Mouse (Mus musculus) heart, postnatal 0 days (tissue): Measurements from ENCODE around the gene Snrpn. TPM values are rescaled to one million over a fixed set of nuclear protein-coding genes. Genes with fewer than 3 reads are reported as not detected.
A peak's percentile ranks its signal among the peaks of the same experiment; 100 is the strongest.

Experiments used
- ATAC-seq: fragments of 200-750 bp; cut with Nextera tagmentation; 2 replicates; pipeline ENCODE4 v1.8.0; 2017; ENCODE audit warnings: low read depth, moderate number of reproducible peaks, moderate library complexity; ENCODE audit not compliant: insufficient read depth
- DNase-seq: peaks from one replicate; pipeline ENCODE4 v3.0.0-alpha.2; 2016; ENCODE audit warnings: low spot score
- H3K27ac ChIP-seq: fragments of 300-500 bp; sonication (generic); 2 replicates; pipeline ENCODE4 v1.5.1; 2014; ENCODE audit warnings: low read depth, mild to moderate bottlenecking
- H3K27me3 ChIP-seq: fragments of 300-500 bp; sonication (generic); 2 replicates; pipeline ENCODE4 v1.6.1; 2014; ENCODE audit warnings: low read length, mixed read lengths; ENCODE audit not compliant: control insufficient read depth, insufficient read depth
- H3K36me3 ChIP-seq: fragments of 300-500 bp; sonication (generic); replicated peaks from 2 replicates; pipeline ENCODE4 v1.6.1; 2014; ENCODE audit warnings: low read length, mixed read lengths; ENCODE audit not compliant: control insufficient read depth, insufficient read depth
- H3K4me1 ChIP-seq: fragments of 300-500 bp; sonication (generic); 2 replicates; pipeline ENCODE4 v1.6.1; 2014; ENCODE audit warnings: antibody characterized with exemption; ENCODE audit not compliant: control insufficient read depth, insufficient read depth
- H3K4me2 ChIP-seq: fragments of 300-500 bp; sonication (generic); 2 replicates; pipeline ENCODE4 v1.6.1; 2014; ENCODE audit warnings: low read depth, mild to moderate bottlenecking, low read length, moderate library complexity
- H3K4me3 ChIP-seq: fragments of 300-500 bp; sonication (generic); 2 replicates; pipeline ENCODE4 v1.5.1; 2014; ENCODE audit warnings: low read depth, low read length
- H3K9ac ChIP-seq: fragments of 300-500 bp; sonication (generic); replicated peaks from 2 replicates; pipeline ENCODE4 v1.6.1; 2014; ENCODE audit warnings: low read depth, low read length, mixed read lengths
- H3K9me3 ChIP-seq: fragments of 300-500 bp; sonication (generic); replicated peaks from 2 replicates; pipeline ENCODE4 v1.6.1; 2016; ENCODE audit warnings: low read length; ENCODE audit not compliant: control insufficient read depth
- CTCF ChIP-seq: IDR thresholded peaks from 2 replicates; pipeline ENCODE4 v1.5.1; 2016; ENCODE audit warnings: antibody characterized with exemption, control low read depth, low read depth
- EP300 ChIP-seq: IDR thresholded peaks from 2 replicates; pipeline ENCODE4 v1.6.1; 2016; ENCODE audit warnings: antibody characterized with exemption, low read depth
- WGBS: fragments of 180-500 bp; shearing (Covaris S2); extraction: QIAGEN DNeasy Blood & Tissue Kit; methylation state at CpG from one replicate; pipeline ENCODE4 v1.1.7; 2014; 5-methylcytosine and 5-hydroxymethylcytosine counted together
- polyA plus RNA-seq: library from polyadenylated mRNA; unstranded; fragments of >200 nt; fragmentation: Nextera tagmentation; extraction: Ambion mirVana; gene quantifications from 2 replicates; pipeline ENCODE4 v1.2.1, GENCODE M21; 2015
- total RNA-seq: library from RNA; depleted of rRNA; stranded (reverse); fragments of >200 nt; gene quantifications from 2 replicates; pipeline ENCODE4 v1.2.3, GENCODE M21; 2014; ENCODE audit warnings: low replicate concordance; rRNA removed

Gene Snrpn
- total and polyA plus RNA-seq, 2 experiments from 2014 or later, result 25.5 to 71.8 TPM

GRCm38 (mm10) chr7:60006262-60006661 lies 133.8 kb downstream of the Snrpn start:
- TF ChIP-seq EP300 (no peak), CTCF (no peak)
- DNase-seq, result no peak
- Histone ChIP-seq H3K4me2 (no peak overlapping the region), H3K27ac (no peak overlapping the region), H3K36me3 (no peaks in the 10 kb centered on the region), H3K4me3 (no peak overlapping the region), H3K4me1 (no peaks in the 10 kb centered on the region), H3K9me3 (no peaks in the 10 kb centered on the region), H3K9ac (no peak overlapping the region), H3K27me3 (no peaks in the 10 kb centered on the region)
- ATAC-seq, result no peak
- WGBS, result 43% methylated on average over 2 of the region's 2 CpGs

GRCm38 (mm10) chr7:60004606-60005330 lies 135.3 kb downstream of the Snrpn start, which contains the start of the genes Snurf and Gm38393:
TSS of gene Snurf (minus strand) at chr7:60005049.
TSS of gene Gm38393 (minus strand) at chr7:60005064.
- ATAC-seq (peak; percentile 72; the same call in 1 of the 2 replicates), DNase-seq (peak; percentile 43)
- Histone ChIP-seq H3K4me3 (peak within 1 kb of the TSS; percentile 56), H3K36me3 (no peaks in the 10 kb centered on the region), H3K4me1 (no peaks in the 10 kb centered on the region), H3K9me3 (no peaks in the 10 kb centered on the region), H3K4me2 (peak within 1 kb of the TSS; percentile 65), H3K27ac (peak within 1 kb of the TSS; percentile 52), H3K9ac (peak within 1 kb of the TSS; percentile 54), H3K27me3 (no peaks in the 10 kb centered on the region)
- 44% methylated on average over 30 of the region's 30 CpGs for WGBS
- TF ChIP-seq CTCF (no peak), EP300 (no peak)

GRCm38 (mm10) chr7:60003921-60004605 lies 136.0 kb downstream of the Snrpn start:
- H3K27me3 ChIP-seq, result no peaks in the 10 kb centered on the region
- peak overlapping the region; percentile 65 for H3K4me2 ChIP-seq
- H3K4me3 ChIP-seq, result peak overlapping the region; percentile 56
- no peak for DNase-seq
- 47% methylated on average over 22 of the region's 22 CpGs for WGBS
- no peaks in the 10 kb centered on the region for H3K9me3 ChIP-seq
- peak; percentile 69 for ATAC-seq
- TF ChIP-seq EP300 (no peak), CTCF (no peak)
- H3K36me3 ChIP-seq, result no peaks in the 10 kb centered on the region
- H3K9ac ChIP-seq, result peak overlapping the region; percentile 54
- H3K27ac ChIP-seq, result peak overlapping the region; percentile 52
- no peaks in the 10 kb centered on the region for H3K4me1 ChIP-seq

GRCm38 (mm10) chr7:60003006-60003865 lies 136.8 kb downstream of the Snrpn start:
- no peak for ATAC-seq
- no peaks in the 10 kb centered on the region for H3K36me3 ChIP-seq
- peak overlapping the region; percentile 56 for H3K4me3 ChIP-seq
- H3K9me3 ChIP-seq, result no peaks in the 10 kb centered on the region
- peak overlapping the region; percentile 65 for H3K4me2 ChIP-seq
- DNase-seq, result no peak
- H3K9ac ChIP-seq, result peak overlapping the region; percentile 54; the same call in 1 of the 2 replicates
- H3K27me3 ChIP-seq, result no peaks in the 10 kb centered on the region
- 59% methylated on average over 12 of the region's 12 CpGs for WGBS
- no peak overlapping the region for H3K27ac ChIP-seq
- TF ChIP-seq CTCF, result no peak
- H3K4me1 ChIP-seq, result no peaks in the 10 kb centered on the region

GRCm38 (mm10) chr7:59978646-59979045 lies 161.4 kb downstream of the Snrpn start:
- WGBS, result 56% methylated on average over 1 of the region's 1 CpGs
- H3K27ac ChIP-seq, result no peak overlapping the region
- no peak overlapping the region for H3K4me2 ChIP-seq
- H3K9me3 ChIP-seq, result no peaks in the 10 kb centered on the region
- DNase-seq, result no peak
- H3K27me3 ChIP-seq, result no peaks in the 10 kb centered on the region
- no peak overlapping the region for H3K4me3 ChIP-seq
- H3K4me1 ChIP-seq, result no peaks in the 10 kb centered on the region
- TF ChIP-seq EP300 (no peak), CTCF (no peak)
- H3K36me3 ChIP-seq, result no peaks in the 10 kb centered on the region
- H3K9ac ChIP-seq, result no peak overlapping the region
- ATAC-seq, result no peak

Other genes starting within 250 kb of the Snrpn start
- gene Snurf, start 135.2 kb downstream of the Snrpn start, total RNA-seq, result not detected in 2 replicates
- gene Snurf, start 135.2 kb downstream of the Snrpn start, polyA plus RNA-seq, result 62.9 and 70.7 TPM in 2 replicates
- gene Gm38393, start 135.2 kb downstream of the Snrpn start, total RNA-seq, result 3.9 and 10.0 TPM in 2 replicates
- gene Gm38393, start 135.2 kb downstream of the Snrpn start, polyA plus RNA-seq, result 0.30 and 0.38 TPM in 2 replicates